Mouse (Mus musculus): ENCODE data around the gene 4930505A04Rik. TPM values are rescaled to one million over a fixed set of nuclear protein-coding genes. Genes with fewer than 3 reads are reported as not detected.

Gene 4930505A04Rik
- polyA plus RNA-seq, 1 experiment from 2014 or later, result 0.54 TPM

- Histone ChIP-seq H3K9ac (replicated peaks; ENCODE audit: low read depth, low read length) (no peak overlapping the region), H3K9me3 (ENCODE audit: control insufficient read depth, low read length) (no peaks in the 10 kb centered on the region), H3K4me2 (ENCODE audit: low read depth, low read length) (no peak overlapping the region), H3K4me1 (ENCODE audit: control insufficient read depth, insufficient read depth, low read length) (no peaks in the 10 kb centered on the region), H3K4me3 (ENCODE audit: low read depth, low read length) (no peak overlapping the region), H3K36me3 (ENCODE audit: control insufficient read depth, insufficient read depth, low read length) (no peaks in the 10 kb centered on the region), H3K27me3 (ENCODE audit: control insufficient read depth, insufficient read depth, low read length) (no peaks in the 10 kb centered on the region), H3K27ac (ENCODE audit: low read depth, low read length) (no peak overlapping the region)
- no peak for ATAC-seq (ENCODE audit: low read depth)
Measured at GRCm38 (mm10) chr11:30394351-30394750, 77.3 kb downstream of the 4930505A04Rik start.

GRCm38 (mm10) chr11:30383076-30383475 is 88.6 kb downstream of the 4930505A04Rik start:
- H3K9ac ChIP-seq (replicated peaks; ENCODE audit: low read depth, low read length), result no peak overlapping the region
- no peak for ATAC-seq (ENCODE audit: low read depth)
- no peaks in the 10 kb centered on the region for H3K4me1 ChIP-seq (ENCODE audit: control insufficient read depth, insufficient read depth, low read length)
- H3K9me3 ChIP-seq (ENCODE audit: control insufficient read depth, low read length), result no peaks in the 10 kb centered on the region
- no peaks in the 10 kb centered on the region for H3K36me3 ChIP-seq (ENCODE audit: control insufficient read depth, insufficient read depth, low read length)
- H3K27me3 ChIP-seq (ENCODE audit: control insufficient read depth, insufficient read depth, low read length), result no peaks in the 10 kb centered on the region
- no peak overlapping the region for H3K27ac ChIP-seq (ENCODE audit: low read depth, low read length)
- no peak overlapping the region for H3K4me2 ChIP-seq (ENCODE audit: low read depth, low read length)
- no peak overlapping the region for H3K4me3 ChIP-seq (ENCODE audit: low read depth, low read length)

Other genes starting within 250 kb of the 4930505A04Rik start
- gene Sptbn1, start 203.7 kb downstream of the 4930505A04Rik start, polyA plus RNA-seq (2014; fragmentation: Nextera tagmentation; extraction: Ambion mirVana), result 201 and 261 TPM in 2 replicates
- 35.8 and 40.0 TPM in 2 replicates for gene Acyp2, start 177.8 kb upstream of the 4930505A04Rik start, polyA plus RNA-seq (2014; fragmentation: Nextera tagmentation; extraction: Ambion mirVana)

All from neural tube, embryonic 14.5 days (tissue).